Mouse (Mus musculus): Measurements from ENCODE around the gene Ppm1g. TPM values are rescaled to one million over a fixed set of nuclear protein-coding genes. Genes with fewer than 3 reads are reported as not detected.

Ppm1g gene
- polyA plus RNA-seq, 1 experiment: 159 TPM

- TF ChIP-seq CTCF (IDR thresholded peaks at IDR 0.05; ENCODE audit: control insufficient read depth, insufficient read depth, insufficient read length) (no peak), FOSL1 (IDR thresholded peaks at IDR 0.05; ENCODE audit: insufficient read depth, low read length, poor library complexity, severe bottlenecking) (no peak)
- H3K79me2 ChIP-seq (ENCODE audit: control insufficient read depth, insufficient read depth): no peaks in the 10 kb centered on the region
- no peak overlapping the region for H3K4me3 ChIP-seq (ENCODE audit: insufficient read depth, poor library complexity, severe bottlenecking)
- no peak overlapping the region for H3ac ChIP-seq (ENCODE audit: control insufficient read depth, insufficient read length, low read depth)
- no peaks in the 10 kb centered on the region for H3K36me3 ChIP-seq (ENCODE audit: control insufficient read depth, insufficient read depth)
- H3K79me3 ChIP-seq (ENCODE audit: low read depth): no peaks in the 10 kb centered on the region
- H3K27me3 ChIP-seq (ENCODE audit: control insufficient read depth, insufficient read depth, insufficient read length): no peaks in the 10 kb centered on the region
These were observed 6.2 kb upstream of the Ppm1g start for GRCm38 (mm10) chr5:31226641-31227040.

- no peak overlapping the region for H3ac ChIP-seq (ENCODE audit: control insufficient read depth, insufficient read length, low read depth)
- peaks cover 38% of the 10 kb centered on the region for H3K79me2 ChIP-seq (ENCODE audit: control insufficient read depth, insufficient read depth)
- H3K36me3 ChIP-seq (ENCODE audit: control insufficient read depth, insufficient read depth): no peaks in the 10 kb centered on the region
- no peaks in the 10 kb centered on the region for H3K27me3 ChIP-seq (ENCODE audit: control insufficient read depth, insufficient read depth, insufficient read length)
- no peak overlapping the region for H3K4me3 ChIP-seq (ENCODE audit: insufficient read depth, poor library complexity, severe bottlenecking)
- peaks cover 21% of the 10 kb centered on the region for H3K79me3 ChIP-seq (ENCODE audit: low read depth)
- TF ChIP-seq MYOD1 (IDR thresholded peaks at IDR 0.05; ENCODE audit: control insufficient read depth, insufficient read length, low read depth): no peak
- no peak for TF ChIP-seq CTCF (IDR thresholded peaks at IDR 0.05; ENCODE audit: control insufficient read depth, insufficient read depth, insufficient read length)
- no peak for TF ChIP-seq CEBPB (IDR thresholded peaks at IDR 0.05; ENCODE audit: low read depth)
- no peak for TF ChIP-seq FOSL1 (IDR thresholded peaks at IDR 0.05; ENCODE audit: insufficient read depth, low read length, poor library complexity, severe bottlenecking)
- TF ChIP-seq MYOG (IDR thresholded peaks at IDR 0.05; ENCODE audit: control insufficient read depth, extremely low read depth, insufficient read length): no peak
- no peak for TF ChIP-seq MAX (IDR thresholded peaks at IDR 0.05)
- TF ChIP-seq USF1 (IDR thresholded peaks at IDR 0.05; ENCODE audit: low read depth): no peak
These were observed 2.2 kb upstream of the Ppm1g start for GRCm38 (mm10) chr5:31222696-31223095.

GRCm38 (mm10) chr5:31221304-31221945 is 938 bp upstream of the Ppm1g start:
- peak overlapping the region; percentile 76 for H3K4me3 ChIP-seq (ENCODE audit: insufficient read depth, poor library complexity, severe bottlenecking)
- peak overlapping the region; percentile 64 for H3ac ChIP-seq (ENCODE audit: control insufficient read depth, insufficient read length, low read depth)
- TF ChIP-seq CTCF (IDR thresholded peaks at IDR 0.05; ENCODE audit: control insufficient read depth, insufficient read depth, insufficient read length): no peak
- no peak for TF ChIP-seq MYOD1 (IDR thresholded peaks at IDR 0.05; ENCODE audit: control insufficient read depth, insufficient read length, low read depth)
- TF ChIP-seq MAX (IDR thresholded peaks at IDR 0.05): no peak
- TF ChIP-seq USF1 (IDR thresholded peaks at IDR 0.05; ENCODE audit: low read depth): no peak
- no peak for TF ChIP-seq MYOG (IDR thresholded peaks at IDR 0.05; ENCODE audit: control insufficient read depth, extremely low read depth, insufficient read length)
- TF ChIP-seq CEBPB (IDR thresholded peaks at IDR 0.05; ENCODE audit: low read depth): no peak
- TF ChIP-seq FOSL1 (IDR thresholded peaks at IDR 0.05; ENCODE audit: insufficient read depth, low read length, poor library complexity, severe bottlenecking): no peak

GRCm38 (mm10) chr5:31219911-31220447 is 508 bp downstream of the Ppm1g start:
- Histone ChIP-seq H3ac (ENCODE audit: control insufficient read depth, insufficient read length, low read depth) (peak overlapping the region; percentile 89), H3K4me3 (ENCODE audit: insufficient read depth, poor library complexity, severe bottlenecking) (peak overlapping the region; percentile 76), H3K79me2 (ENCODE audit: control insufficient read depth, insufficient read depth) (peaks cover 65% of the 10 kb centered on the region), H3K36me3 (ENCODE audit: control insufficient read depth, insufficient read depth) (peaks cover 8% of the 10 kb centered on the region), H3K27me3 (ENCODE audit: control insufficient read depth, insufficient read depth, insufficient read length) (no peaks in the 10 kb centered on the region), H3K79me3 (ENCODE audit: low read depth) (peaks cover 48% of the 10 kb centered on the region)
- TF ChIP-seq CEBPB (IDR thresholded peaks at IDR 0.05; ENCODE audit: low read depth) (no peak), USF1 (IDR thresholded peaks at IDR 0.05; ENCODE audit: low read depth) (no peak), CTCF (IDR thresholded peaks at IDR 0.05; ENCODE audit: control insufficient read depth, insufficient read depth, insufficient read length) (no peak), FOSL1 (IDR thresholded peaks at IDR 0.05; ENCODE audit: insufficient read depth, low read length, poor library complexity, severe bottlenecking) (no peak), MYOD1 (IDR thresholded peaks at IDR 0.05; ENCODE audit: control insufficient read depth, insufficient read length, low read depth) (no peak)

More at GRCm38 (mm10) chr5:31221304-31221945, 938 bp upstream of the Ppm1g start:
- H3K79me3 ChIP-seq (ENCODE audit: low read depth): peaks cover 33% of the 10 kb centered on the region
- H3K79me2 ChIP-seq (ENCODE audit: control insufficient read depth, insufficient read depth): peaks cover 50% of the 10 kb centered on the region
- no peaks in the 10 kb centered on the region for H3K27me3 ChIP-seq (ENCODE audit: control insufficient read depth, insufficient read depth, insufficient read length)
- peaks cover 3% of the 10 kb centered on the region for H3K36me3 ChIP-seq (ENCODE audit: control insufficient read depth, insufficient read depth)

GRCm38 (mm10) chr5:31219474-31219873 is 1.0 kb downstream of the Ppm1g start:
- Histone ChIP-seq H3K27me3 (ENCODE audit: control insufficient read depth, insufficient read depth, insufficient read length) (no peaks in the 10 kb centered on the region), H3K36me3 (ENCODE audit: control insufficient read depth, insufficient read depth) (peaks cover 8% of the 10 kb centered on the region), H3K4me3 (ENCODE audit: insufficient read depth, poor library complexity, severe bottlenecking) (peak overlapping the region; percentile 76), H3ac (ENCODE audit: control insufficient read depth, insufficient read length, low read depth) (peak overlapping the region; percentile 89), H3K79me2 (ENCODE audit: control insufficient read depth, insufficient read depth) (peaks cover 70% of the 10 kb centered on the region), H3K79me3 (ENCODE audit: low read depth) (peaks cover 53% of the 10 kb centered on the region)
- TF ChIP-seq CTCF (IDR thresholded peaks at IDR 0.05; ENCODE audit: control insufficient read depth, insufficient read depth, insufficient read length) (no peak), USF1 (IDR thresholded peaks at IDR 0.05; ENCODE audit: low read depth) (no peak), MYOD1 (IDR thresholded peaks at IDR 0.05; ENCODE audit: control insufficient read depth, insufficient read length, low read depth) (no peak), MYOG (IDR thresholded peaks at IDR 0.05; ENCODE audit: control insufficient read depth, extremely low read depth, insufficient read length) (no peak), FOSL1 (IDR thresholded peaks at IDR 0.05; ENCODE audit: insufficient read depth, low read length, poor library complexity, severe bottlenecking) (no peak), CEBPB (IDR thresholded peaks at IDR 0.05; ENCODE audit: low read depth) (no peak), MAX (IDR thresholded peaks at IDR 0.05) (no peak)
